ENCODE assay signal across 7 mouse cellular contexts in the genomic region with DNA sequence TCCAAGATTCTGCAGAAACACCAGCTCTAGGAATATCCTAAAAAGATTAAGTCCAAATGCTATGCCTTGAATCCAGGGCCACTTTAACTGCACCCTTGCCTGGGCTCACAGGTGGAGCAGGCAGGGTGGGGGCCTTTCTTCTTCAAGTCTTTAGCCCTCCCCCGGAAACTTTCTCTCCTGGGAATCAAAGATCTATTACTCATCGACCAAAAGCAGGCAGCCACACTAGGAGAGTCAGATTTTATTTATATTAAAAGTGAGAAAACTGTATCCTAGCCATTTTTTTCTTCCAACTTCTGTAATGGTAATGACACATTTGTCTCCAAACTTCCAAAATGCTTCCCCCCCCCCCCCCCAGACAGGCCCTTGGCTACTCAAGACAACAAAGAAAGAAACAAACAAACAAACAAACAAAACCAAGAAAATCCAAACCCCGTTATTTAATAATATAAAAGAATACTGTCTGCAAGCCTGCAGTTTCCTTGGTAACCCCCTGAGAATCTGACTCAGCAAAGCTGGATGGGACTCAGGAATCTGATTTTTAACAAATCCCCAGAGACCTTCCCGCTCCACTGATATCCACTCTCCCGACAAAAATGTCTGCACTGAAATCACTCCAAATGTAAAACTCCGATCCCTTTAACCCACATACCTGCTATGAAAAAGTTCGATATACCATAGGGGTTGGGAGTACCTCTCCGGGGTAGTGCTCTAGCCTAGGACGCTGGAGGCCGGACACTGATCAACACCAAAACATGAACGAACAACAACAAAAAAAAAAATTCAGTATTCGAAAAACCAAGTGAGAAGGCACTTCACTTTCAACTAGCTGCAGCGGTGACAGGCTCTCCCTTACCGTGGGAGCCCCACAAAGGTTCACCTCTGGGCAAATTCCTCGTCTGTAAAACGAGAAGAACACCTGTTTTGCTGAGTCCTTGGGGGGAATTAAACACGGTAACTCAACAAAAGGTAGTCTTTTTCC.
A peak's percentile ranks its signal among the peaks of the same experiment; 100 is the strongest.
DNase-seq lines count a peak whose midpoint lies in the region; ATAC-seq and TF ChIP-seq lines count a peak whose summit lies in the region.

No protein-coding gene starts in this region.

- peak overlapping the region; percentile 79 for H3K4me3 ChIP-seq in lung, embryonic 16.5 days (ENCODE audit: low read length)
- H3K4me3 ChIP-seq in embryonic fibroblast, embryonic 13.5 days (ENCODE audit: insufficient read depth, low read length), result peak overlapping the region; percentile 64
- peak overlapping the region; percentile 77 for H3K4me3 ChIP-seq in hindbrain, postnatal 0 days (ENCODE audit: low read length)
- peak overlapping the region; percentile 61 for H3K4me3 ChIP-seq in neural tube, embryonic 12.5 days

- peak overlapping the region; percentile 78 for H3K4me2 ChIP-seq in lung, embryonic 16.5 days (ENCODE audit: low read depth, low read length)
- H3K4me2 ChIP-seq in hindbrain, postnatal 0 days (ENCODE audit: low read depth, low read length), result peak overlapping the region; percentile 77
- H3K4me2 ChIP-seq in neural tube, embryonic 12.5 days (replicated peaks), result peak overlapping the region; percentile 80

- H3K36me3 ChIP-seq in lung, embryonic 16.5 days (ENCODE audit: control insufficient read depth, insufficient read depth, low read length), result peaks cover 12% of the 10 kb centered on the region
- H3K36me3 ChIP-seq in hindbrain, postnatal 0 days (ENCODE audit: insufficient read depth, low read length), result 0 out of 2 replicates have a peak, but pooled peaks cover under 1% of the 10 kb centered on the region
- peaks cover 12% of the 10 kb centered on the region for H3K36me3 ChIP-seq in neural tube, embryonic 12.5 days

- peaks cover 55% of the 10 kb centered on the region for H3K4me1 ChIP-seq in lung, embryonic 16.5 days (replicated peaks; ENCODE audit: control insufficient read depth, insufficient read depth, low read length)
- H3K4me1 ChIP-seq in embryonic fibroblast, embryonic 13.5 days (ENCODE audit: control insufficient read depth, insufficient read depth, low read length), result peaks cover 7% of the 10 kb centered on the region
- H3K4me1 ChIP-seq in hindbrain, postnatal 0 days (ENCODE audit: insufficient read depth, low read length), result no peaks in the 10 kb centered on the region; the same call in none of the 2 replicates
- peaks cover 25% of the 10 kb centered on the region for H3K4me1 ChIP-seq in neural tube, embryonic 12.5 days

- no peak for TF ChIP-seq CTCF in embryonic fibroblast, embryonic 13.5 days (IDR thresholded peaks at IDR 0.05; ENCODE audit: borderline replicate concordance, insufficient read depth, low read length)
- TF ChIP-seq CTCF in hindbrain, postnatal 0 days (IDR thresholded peaks at IDR 0.05; ENCODE audit: low read depth), result no peak

- WGBS in lung, embryonic 16.5 days, result 4% methylated on average over 17 of the region's 17 CpGs
- 5% methylated on average over 17 of the region's 17 CpGs for WGBS in hindbrain, postnatal 0 days
- 6% methylated on average over 17 of the region's 17 CpGs for WGBS in neural tube, embryonic 12.5 days

- no peaks in the 10 kb centered on the region; the same call in 1 of the 2 replicates for H3K9me3 ChIP-seq in lung, embryonic 16.5 days (ENCODE audit: control insufficient read depth, low read length)
- no peaks in the 10 kb centered on the region for H3K9me3 ChIP-seq in hindbrain, postnatal 0 days (ENCODE audit: low read length)
- H3K9me3 ChIP-seq in neural tube, embryonic 12.5 days, result no peaks in the 10 kb centered on the region

- no peaks in the 10 kb centered on the region for H3K27me3 ChIP-seq in lung, embryonic 16.5 days (ENCODE audit: control insufficient read depth, insufficient read depth, low read depth, low read length)
- no peaks in the 10 kb centered on the region for H3K27me3 ChIP-seq in hindbrain, postnatal 0 days (ENCODE audit: insufficient read depth, low read length)
- H3K27me3 ChIP-seq in neural tube, embryonic 12.5 days (replicated peaks), result no peaks in the 10 kb centered on the region

- no peak for ATAC-seq in lung, embryonic 16.5 days (ENCODE audit: low read depth)
- ATAC-seq in hindbrain, postnatal 0 days, result no peak
- ATAC-seq in neural tube, embryonic 12.5 days (ENCODE audit: low FRiP score, low read depth), result no peak

- H3K9ac ChIP-seq in lung, embryonic 16.5 days (ENCODE audit: low read length), result peak overlapping the region; percentile 90
- peak overlapping the region; percentile 66 for H3K9ac ChIP-seq in hindbrain, postnatal 0 days (replicated peaks; ENCODE audit: low read length)
- peak overlapping the region; percentile 68 for H3K9ac ChIP-seq in neural tube, embryonic 12.5 days

- no peak for TF ChIP-seq POLR2A in embryonic fibroblast, embryonic 13.5 days (IDR thresholded peaks at IDR 0.05; ENCODE audit: low read depth, low read length)

- peak overlapping the region; percentile 96 for H3K27ac ChIP-seq in lung, embryonic 16.5 days (ENCODE audit: low read length)
- H3K27ac ChIP-seq in embryonic fibroblast, embryonic 13.5 days (ENCODE audit: insufficient read depth, low read length), result peak overlapping the region; percentile 93
- peak overlapping the region; percentile 86 for H3K27ac ChIP-seq in hindbrain, postnatal 0 days
- H3K27ac ChIP-seq in neural tube, embryonic 12.5 days, result no peak overlapping the region

- DNase-seq in lung, postnatal 36 days, result no peak
- peak; percentile 65 for DNase-seq in hindbrain, postnatal 0 days (ENCODE audit: low spot score)
- no peak for DNase-seq in cerebellum, postnatal 4 days (ENCODE audit: low spot score in 2 of 2)
- DNase-seq in thymus, postnatal 4 days, result no peak
